Mouse (Mus musculus) olfactory bulb, adult 2 months (tissue): Measurements from ENCODE around the gene Hoxb8.

ENCODE experiments used
- CTCF ChIP-seq: fragments of 200-500 bp; IDR thresholded peaks from 2 replicates; pipeline ENCODE4 v1.5.1; 2012; ENCODE audit warnings: low read depth, mild to moderate bottlenecking, low read length, moderate library complexity; ENCODE audit not compliant: insufficient read depth
- POLR2A ChIP-seq: fragments of 200-500 bp; IDR thresholded peaks from 2 replicates; pipeline ENCODE4 v1.6.1; 2012; ENCODE audit warnings: mild to moderate bottlenecking, low read depth, low read length, moderate library complexity; ENCODE audit not compliant: insufficient read depth

- TF ChIP-seq POLR2A = no peak
- TF ChIP-seq CTCF = no peak
Observed at GRCm38 (mm10) chr11:96295092-96295835, 13.6 kb downstream of the Hoxb8 start.
